Mouse (Mus musculus): ENCODE data around the gene Mad1l1. TPM values are rescaled to one million over a fixed set of nuclear protein-coding genes. Genes with fewer than 3 reads are reported as not detected.

Mad1l1 gene
- total RNA-seq, 2 experiments from 2014 or later, result 4.8 to 22.4 TPM

DNA sequence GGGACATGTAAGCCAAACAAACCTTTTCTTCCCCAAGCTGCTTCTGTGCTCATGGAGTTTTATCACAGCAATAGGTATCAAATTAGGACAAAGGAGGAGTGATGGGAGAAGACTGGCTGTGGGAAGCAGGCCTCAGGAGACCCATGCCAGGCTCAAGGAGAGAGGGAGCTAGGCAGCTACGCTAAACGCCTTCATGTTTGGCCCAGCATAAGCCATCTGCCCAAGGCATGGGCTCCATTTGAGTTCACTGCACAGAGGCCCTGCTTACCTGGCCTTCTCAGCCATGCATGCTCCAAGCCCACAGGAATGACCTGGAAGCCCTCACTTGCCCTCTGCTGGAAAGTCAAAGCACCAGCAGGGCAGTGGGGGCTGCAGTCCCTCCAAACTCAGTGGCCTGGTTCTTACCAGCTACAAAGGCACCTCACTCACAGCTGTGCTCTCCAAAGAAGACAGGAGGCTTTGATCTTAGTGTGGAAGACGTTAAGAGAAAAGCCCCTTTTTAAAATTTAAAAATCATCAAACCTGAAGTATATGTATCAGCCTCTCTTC is 206.8 kb downstream of the Mad1l1 start:
- no peak for ATAC-seq (replicated peaks; ENCODE audit: low FRiP score, poor library complexity, severe bottlenecking)

DNA sequence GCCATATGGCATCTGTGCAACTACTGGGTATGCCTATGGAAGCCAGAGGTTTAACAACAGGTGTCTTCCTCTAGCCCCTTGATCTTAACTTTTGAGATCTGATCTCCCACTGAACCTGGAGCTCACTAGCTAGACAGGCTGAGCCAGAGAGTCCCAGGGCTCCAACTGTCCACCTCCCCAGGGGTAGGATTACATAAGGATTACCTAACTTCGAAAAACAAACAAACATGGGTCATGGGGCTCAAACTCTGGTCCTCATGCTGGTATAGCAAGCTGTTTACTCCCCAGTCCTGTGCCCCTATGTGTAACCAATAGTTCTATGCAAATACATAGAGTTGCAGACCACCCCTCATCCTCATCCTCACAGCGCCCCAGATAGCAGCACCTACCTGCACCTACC is 208.1 kb downstream of the Mad1l1 start:
- no peak for ATAC-seq (replicated peaks; ENCODE audit: low FRiP score, poor library complexity, severe bottlenecking)

DNA sequence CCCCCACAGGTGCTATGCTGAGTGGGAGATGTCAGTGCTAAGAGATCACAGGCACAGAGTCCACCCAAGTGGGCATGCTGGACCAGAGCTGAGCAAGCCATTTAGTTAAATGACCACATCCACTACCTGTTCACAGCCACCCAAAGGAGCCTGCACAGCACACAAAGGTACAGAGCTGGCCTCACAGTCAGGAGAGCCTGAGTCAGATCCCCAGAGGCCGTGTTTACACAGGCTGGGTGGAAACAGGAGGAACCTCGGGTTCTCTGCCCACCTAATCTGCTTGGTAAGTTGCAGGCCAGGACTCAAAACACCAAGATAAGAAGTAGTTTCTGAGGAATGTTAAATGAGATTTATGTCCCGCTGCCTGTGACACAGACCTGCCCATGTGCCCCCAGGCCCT is 211.3 kb downstream of the Mad1l1 start:
- no peak for ATAC-seq (replicated peaks; ENCODE audit: low FRiP score, poor library complexity, severe bottlenecking)

DNA sequence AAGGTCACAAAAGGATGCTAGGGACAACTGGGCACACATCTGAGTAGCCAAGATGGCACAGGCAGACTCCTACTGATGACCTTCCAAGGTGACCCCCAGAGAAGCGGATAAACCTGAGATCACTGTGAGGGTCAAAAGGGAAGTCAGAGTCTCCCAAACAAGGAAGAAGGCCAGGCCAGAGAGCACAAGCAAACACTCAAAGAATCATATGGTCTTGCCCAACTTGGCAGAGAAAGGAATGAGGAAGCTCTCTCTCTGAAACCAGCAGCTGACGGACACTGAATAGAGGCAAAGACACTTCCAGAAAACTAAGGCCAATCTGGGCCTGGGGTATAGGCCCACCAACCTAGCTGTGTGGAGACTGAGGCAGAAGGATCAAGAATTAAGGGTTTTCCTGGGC is 213.4 kb downstream of the Mad1l1 start:
- ATAC-seq (replicated peaks; ENCODE audit: low FRiP score, poor library complexity, severe bottlenecking), result no peak

DNA sequence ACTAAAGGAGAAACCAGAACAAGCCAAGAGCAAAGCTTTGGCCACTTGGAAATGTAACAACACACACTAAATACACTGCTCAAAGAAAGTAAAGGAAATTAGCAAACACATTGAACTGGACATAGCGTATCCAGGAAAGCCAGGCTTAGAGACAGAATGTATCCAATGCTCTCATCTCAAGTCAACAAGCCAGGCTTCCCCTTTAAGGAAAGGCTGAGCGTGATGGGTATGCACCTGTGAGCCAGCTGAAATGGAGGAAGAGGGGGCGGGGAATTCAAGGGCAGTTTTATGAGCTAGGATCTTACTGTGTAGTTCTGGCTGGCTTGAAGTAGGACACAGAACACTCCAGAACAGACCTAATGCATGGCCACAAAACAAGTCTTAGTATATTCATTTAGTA is 215.3 kb downstream of the Mad1l1 start:
- no peak for ATAC-seq (replicated peaks; ENCODE audit: low FRiP score, poor library complexity, severe bottlenecking)

DNA sequence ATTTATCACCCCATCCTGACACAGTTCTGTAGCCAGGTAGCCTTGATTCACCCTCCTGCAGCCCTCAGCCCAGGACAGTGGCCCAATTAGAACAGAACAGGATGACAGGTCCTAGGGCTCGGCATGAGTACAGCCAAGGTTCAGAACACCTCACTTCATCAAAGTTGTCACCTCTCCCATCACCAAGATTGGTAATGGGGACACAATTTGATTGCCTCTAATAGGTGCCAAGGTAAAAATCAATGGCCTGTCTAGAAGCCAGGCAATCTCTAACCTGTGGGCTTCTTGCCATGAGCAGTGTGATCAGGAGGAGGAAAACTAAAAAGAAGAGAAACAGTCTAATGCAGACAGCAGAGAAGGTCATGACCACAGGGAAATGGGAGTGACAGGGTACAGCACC is 216.5 kb downstream of the Mad1l1 start:
- no peak for ATAC-seq (replicated peaks; ENCODE audit: low FRiP score, poor library complexity, severe bottlenecking)

DNA sequence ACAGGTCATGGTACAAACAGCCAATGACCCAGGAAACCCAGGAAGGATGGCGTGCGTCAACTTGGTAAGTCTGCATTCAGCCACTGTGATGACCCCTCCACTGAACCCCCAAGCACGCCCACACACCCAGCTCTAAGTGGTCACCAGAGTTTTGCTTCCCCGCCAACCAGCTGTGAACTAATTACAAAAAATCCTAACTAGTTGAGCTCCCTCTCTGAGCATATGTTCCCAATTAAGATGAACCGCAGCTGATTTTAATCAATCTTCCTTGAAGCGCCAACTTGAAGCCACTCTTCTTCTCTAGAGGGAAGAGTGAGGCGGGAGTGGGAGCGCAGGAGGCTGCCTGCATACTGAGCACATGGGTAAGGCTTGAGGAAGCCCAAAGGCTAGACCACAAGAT is 218.6 kb downstream of the Mad1l1 start:
- no peak for ATAC-seq (replicated peaks; ENCODE audit: low FRiP score, poor library complexity, severe bottlenecking)

DNA sequence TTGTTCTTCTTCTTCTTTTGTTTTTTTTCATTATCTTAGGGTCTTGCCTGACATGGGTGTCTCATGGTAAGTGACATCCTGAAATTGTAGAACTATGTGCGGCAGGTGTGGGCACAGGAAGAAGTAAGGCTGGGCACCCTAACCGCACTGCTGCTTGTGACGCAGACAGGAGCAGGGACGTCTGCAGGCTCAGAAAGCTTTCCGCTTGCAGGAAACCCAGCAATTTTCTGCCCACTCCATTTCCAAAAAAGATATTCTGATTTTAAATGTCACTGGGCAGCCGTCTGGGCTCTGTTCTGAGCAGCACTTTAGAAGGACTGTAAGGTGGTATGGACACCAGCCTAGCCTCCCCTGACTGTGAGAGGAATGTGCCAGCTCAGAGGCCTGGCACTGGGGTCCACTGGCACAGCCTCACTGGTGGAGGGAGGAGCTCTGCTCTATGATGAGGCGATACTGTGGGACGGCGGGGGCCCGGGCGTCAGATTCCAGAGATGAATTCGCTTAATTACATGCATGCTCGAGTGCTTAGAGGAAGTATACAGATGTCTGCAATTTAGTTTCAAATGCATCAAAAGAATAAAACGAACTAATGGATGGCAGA is 219.8 kb downstream of the Mad1l1 start:
- ATAC-seq (replicated peaks; ENCODE audit: low FRiP score, poor library complexity, severe bottlenecking), result no peak

DNA sequence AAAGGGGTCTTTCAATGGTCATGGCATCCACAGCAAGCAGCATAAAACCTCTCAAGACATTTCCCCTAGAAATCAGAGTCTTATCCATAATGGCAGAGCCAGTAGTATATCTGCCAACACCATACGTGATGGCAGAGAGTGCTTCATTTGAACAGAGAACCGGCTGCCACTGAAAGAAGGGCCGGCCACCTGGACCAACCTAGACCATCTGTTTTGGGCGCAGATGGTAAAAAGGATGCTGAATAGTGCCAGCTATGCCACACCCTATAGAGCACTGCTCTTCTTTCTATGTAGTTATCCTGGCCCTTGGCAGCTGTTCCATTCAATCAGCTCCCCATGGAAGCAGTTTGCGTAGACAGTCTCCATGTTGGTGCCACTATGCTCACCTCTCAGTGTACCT is 222.6 kb downstream of the Mad1l1 start:
- no peak for ATAC-seq (replicated peaks; ENCODE audit: low FRiP score, poor library complexity, severe bottlenecking)

DNA sequence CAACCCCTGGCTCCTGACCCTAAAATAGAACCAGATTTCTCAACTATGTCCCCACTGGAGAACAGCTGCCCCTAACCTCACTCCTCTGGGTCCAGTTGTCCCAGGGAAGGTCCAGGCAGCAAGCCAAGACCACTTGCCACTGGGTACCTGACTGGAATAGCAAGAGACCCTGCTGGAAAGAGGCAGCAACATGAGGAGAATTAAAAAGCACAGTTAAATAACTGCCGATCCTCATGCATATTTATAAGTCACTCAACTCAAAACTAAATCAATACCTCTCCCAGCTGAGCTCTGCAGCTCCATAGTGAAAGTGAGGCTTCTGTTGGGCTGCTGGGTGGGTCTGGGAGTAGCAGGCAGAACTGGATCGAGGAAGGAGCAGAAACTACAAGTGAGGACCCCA is 226.1 kb downstream of the Mad1l1 start:
- no peak for ATAC-seq (replicated peaks; ENCODE audit: low FRiP score, poor library complexity, severe bottlenecking)

DNA sequence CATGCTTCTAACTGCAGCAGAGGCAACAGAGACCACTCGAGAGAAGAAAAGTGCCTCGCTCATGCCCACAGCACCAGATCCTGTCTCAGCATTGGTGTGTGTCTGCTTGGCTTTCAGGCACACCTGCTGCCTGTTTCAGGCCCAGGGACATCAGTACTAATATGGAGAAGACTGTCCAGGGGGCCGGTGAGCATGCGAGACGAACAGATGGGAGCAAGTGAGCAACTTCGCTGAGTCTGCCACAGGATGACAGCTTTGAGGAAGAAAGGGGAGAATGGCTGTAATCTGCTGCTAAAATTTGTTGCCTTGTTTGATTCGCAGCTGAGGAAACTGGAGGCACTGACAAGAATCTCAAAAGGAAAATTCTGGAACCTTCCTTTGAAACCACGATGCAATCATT is 227.9 kb downstream of the Mad1l1 start:
- ATAC-seq (replicated peaks; ENCODE audit: low FRiP score, poor library complexity, severe bottlenecking), result no peak

DNA sequence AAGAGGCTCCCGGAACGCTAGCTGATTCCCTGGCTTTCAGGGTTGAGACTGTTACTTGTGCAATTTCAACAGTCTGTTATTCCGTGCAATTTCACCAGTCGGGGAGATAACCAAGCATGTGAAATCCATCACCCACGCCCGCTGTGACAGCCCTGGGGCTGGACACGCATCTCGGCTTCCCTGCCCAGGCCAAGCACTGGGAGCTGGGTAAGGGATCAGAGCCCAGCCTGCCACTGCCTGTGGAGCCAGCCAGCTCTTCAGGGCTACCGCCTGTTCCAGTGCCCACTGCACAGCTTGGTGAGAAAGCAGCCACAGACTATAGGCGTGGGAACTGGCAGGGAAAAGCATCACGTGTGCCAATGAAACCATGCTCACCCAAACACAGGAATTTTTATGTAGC is 229.8 kb downstream of the Mad1l1 start:
- no peak for ATAC-seq (replicated peaks; ENCODE audit: low FRiP score, poor library complexity, severe bottlenecking)

DNA sequence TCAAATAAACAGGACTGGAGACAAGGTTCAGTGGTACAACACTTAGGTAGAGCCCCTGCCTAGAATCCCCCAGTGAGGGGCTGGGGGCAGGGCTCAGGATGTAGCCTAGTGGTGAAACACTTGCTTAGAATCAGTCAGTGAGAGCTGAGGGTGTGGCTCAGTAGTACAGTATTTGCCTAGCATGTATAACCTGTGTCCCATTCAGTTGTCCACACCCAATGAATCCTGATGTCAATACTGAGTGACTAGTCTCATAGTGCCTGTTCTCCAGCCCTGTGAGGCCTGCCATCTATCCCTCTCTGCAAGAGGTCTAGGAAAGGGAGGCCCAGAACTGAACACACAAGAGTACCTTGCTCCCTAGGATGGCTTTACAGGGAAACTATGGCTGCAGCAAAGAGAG is 232.1 kb downstream of the Mad1l1 start:
- no peak for ATAC-seq (replicated peaks; ENCODE audit: low FRiP score, poor library complexity, severe bottlenecking)

DNA sequence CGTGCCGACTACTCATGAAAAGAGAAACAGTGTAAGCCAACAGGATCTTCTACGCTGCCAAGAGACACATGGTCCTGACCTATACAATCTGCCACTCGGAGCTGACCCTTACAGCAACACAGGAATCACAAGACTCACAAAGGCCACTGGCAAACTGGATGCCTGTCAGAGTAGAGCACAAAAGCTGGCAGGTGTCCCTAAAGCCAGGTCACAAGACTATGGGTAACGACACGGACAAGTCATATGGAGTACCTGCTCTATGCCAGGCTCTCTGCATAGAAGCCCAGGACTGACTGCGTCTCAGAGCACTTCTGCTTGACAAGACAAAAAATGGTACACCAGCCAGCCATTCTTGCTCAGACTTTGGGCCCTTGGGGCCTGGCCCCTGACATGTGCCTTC is 234.1 kb downstream of the Mad1l1 start:
- ATAC-seq (replicated peaks; ENCODE audit: low FRiP score, poor library complexity, severe bottlenecking), result no peak

DNA sequence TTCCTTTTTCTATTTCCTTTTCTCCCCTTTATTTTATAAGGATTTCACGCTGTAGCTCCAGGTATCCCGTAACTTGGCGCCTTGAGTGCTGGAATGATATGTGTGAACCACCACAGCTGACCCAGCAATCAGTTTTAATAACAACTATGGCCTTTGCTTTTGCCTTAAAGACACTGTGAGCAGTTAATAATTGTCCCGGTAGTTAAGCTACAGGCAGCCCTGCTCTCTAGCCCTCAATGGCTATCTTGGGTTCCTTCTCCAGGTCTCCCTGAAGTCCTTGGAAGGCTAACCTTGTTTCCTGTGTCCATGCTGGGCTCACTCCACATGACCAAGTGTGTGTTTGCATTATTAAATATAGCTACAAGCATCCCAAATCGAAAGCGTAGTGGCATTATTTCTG is 237.0 kb downstream of the Mad1l1 start:
- ATAC-seq (replicated peaks; ENCODE audit: low FRiP score, poor library complexity, severe bottlenecking), result no peak

DNA sequence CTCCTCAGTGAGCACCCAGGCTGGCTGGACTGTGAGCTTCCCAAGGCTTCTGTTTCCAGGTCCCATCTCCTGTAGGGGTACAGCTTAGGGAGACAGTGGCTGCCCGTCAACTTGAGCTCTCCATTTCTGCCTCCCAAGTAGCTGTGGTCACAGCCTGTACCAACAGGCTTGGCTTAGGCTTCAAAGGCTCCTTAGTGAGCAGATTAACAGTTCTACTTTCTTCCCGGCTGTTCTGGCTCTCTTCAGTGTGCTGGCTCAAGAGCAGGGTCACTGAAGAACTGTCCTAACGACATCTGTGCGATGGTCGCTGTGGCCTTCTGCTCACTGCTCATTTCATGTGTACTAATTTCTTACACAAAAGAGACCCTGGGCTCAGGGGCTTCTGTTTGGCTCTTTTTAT is 237.4 kb downstream of the Mad1l1 start:
- no peak for ATAC-seq (replicated peaks; ENCODE audit: low FRiP score, poor library complexity, severe bottlenecking)

DNA sequence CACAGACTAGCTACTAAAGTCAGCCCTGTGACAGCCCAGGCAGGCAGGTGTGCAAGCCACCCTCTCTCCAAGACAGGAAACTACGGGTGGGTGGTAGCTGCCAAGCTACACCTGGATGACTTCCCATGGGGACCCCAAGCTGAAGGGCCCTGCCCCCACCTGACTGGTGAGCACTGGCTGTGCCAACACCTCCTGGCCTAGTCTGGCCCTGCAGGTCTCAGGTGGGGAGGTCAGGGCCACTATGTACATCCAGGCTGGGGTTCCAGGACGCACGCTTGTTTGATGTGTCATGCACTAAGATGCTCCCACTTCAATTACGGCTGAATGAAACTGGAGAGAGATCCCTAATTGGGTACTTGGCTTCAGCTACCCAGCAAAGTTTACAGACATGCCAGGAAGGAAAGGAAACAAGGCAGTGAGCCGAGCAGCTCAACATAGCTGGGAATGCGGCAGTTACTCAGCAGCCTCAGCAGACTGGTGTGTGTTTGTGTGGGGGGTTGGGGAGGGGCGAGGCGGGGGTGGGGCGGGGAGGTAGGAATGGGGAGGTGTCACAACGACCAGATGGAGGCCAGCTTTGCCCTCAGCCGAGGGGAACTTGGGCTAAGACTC is 239.0 kb downstream of the Mad1l1 start:
- no peak for ATAC-seq (replicated peaks; ENCODE audit: low FRiP score, poor library complexity, severe bottlenecking)

DNA sequence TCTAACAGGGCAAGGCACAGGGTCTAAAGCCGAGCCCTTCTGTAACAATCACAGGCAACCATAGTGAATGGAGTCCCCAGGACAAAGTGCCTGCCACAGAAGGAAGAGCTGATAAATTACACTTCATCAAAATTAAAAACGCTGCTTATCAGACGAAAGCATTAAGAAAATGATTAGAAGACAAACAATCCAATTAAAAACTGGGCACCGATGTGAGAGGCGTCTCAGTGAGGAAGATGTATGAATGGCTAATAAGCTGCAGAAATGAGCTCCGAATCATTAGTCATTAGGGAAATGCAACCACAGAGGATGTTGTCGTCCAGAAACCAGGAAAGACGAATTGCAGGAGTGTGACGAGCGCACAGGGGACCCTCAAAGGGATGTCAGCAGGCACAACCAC is 240.3 kb downstream of the Mad1l1 start:
- no peak for ATAC-seq (replicated peaks; ENCODE audit: low FRiP score, poor library complexity, severe bottlenecking)

DNA sequence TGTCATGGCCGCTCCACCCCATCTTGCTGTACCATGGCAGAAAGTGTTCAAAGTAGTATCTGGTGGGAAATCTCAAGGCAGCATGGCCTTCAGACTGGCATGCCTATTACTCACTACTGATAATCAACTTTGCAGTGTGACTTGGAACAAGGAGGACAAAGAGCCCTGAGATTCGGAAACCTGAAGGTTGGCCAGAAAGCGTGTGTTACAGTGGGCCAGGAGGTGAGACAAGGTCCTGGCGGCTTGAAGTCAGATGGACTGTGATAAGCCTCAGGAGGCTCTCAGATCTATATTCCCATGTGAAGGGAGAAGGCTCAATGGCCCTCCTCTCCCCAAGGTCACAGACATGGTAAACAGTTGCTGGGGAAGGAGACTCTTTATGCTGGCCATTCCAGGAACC is 241.8 kb downstream of the Mad1l1 start:
- ATAC-seq (replicated peaks; ENCODE audit: low FRiP score, poor library complexity, severe bottlenecking), result no peak

DNA sequence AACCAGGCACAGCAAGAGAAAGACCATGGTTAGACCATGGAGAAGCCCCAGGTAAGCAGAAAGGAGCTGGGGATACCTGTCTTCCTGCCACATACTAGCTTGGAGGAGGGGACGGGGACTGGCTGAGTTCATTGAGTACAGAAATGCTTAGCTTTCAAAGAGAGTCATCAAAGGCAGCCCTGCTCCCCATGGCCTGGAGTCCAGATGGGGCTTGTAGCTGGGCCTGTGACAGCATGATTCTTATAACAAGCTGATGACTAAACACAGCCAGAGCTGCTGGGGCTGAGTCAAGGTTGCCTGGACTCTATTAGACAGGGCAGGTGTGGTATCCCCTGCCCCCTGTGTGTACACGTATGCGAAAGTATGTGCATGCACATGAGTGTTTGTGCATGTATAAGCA is 242.9 kb downstream of the Mad1l1 start:
- ATAC-seq (replicated peaks; ENCODE audit: low FRiP score, poor library complexity, severe bottlenecking), result no peak

DNA sequence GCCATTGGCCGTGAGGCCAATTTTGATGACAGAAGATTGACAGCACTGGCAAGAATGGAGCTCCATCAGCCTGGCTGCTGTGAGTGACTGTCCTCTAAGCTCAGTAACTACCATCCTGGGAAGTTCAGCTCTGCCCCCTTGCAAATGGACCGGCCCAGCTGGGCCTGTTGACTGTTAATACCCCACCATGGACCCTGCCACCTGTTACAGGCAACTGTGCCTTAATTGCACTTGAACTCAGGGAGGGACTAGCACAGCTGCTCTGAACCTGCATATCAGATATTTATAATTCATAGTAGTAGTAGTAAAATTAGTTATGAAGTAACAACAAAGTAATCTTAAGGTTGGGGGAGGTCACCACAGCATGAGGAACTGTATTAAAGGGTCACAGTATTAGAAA is 244.9 kb downstream of the Mad1l1 start:
- ATAC-seq (replicated peaks; ENCODE audit: low FRiP score, poor library complexity, severe bottlenecking), result no peak

DNA sequence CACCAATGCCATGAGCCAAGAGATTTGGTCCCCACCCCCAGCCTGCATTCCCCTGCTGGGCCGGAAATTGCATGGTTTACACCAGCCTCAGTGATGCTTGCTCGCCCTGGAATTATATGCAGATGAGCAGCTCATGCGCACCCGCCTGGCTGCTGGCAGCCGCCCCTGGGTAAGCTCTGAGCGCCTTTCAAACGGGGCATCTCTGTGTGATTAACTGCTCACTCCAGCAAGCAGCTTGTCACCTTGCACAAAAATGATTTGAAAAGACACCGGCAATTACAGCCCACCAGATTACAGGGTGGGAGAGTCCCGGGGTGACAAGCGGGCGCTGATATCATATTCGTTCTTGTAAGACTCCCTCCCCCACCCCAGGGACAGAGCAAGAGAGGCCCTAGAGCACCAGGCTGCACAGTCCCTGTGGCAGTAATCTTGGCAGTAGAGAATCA is 247.7 kb downstream of the Mad1l1 start:
- ATAC-seq (replicated peaks; ENCODE audit: low FRiP score, poor library complexity, severe bottlenecking), result no peak
